Mouse (Mus musculus): ENCODE results near the gene Rhoh. TPM values are rescaled to one million over a fixed set of nuclear protein-coding genes. Genes with fewer than 3 reads are reported as not detected.

Gene Rhoh
- polyA plus RNA-seq, 1 experiment from 2014 or later, result 0.90 TPM

- Histone ChIP-seq H3K4me1 (ENCODE audit: insufficient read depth, low read depth, low read length) (no peaks in the 10 kb centered on the region), H3K9me3 (ENCODE audit: low read length) (no peaks in the 10 kb centered on the region), H3K4me3 (ENCODE audit: low read depth, low read length) (no peak overlapping the region), H3K27ac (ENCODE audit: low read length) (no peak overlapping the region), H3K36me3 (ENCODE audit: insufficient read depth, low read length) (no peaks in the 10 kb centered on the region), H3K27me3 (replicated peaks; ENCODE audit: insufficient read depth, low read length) (no peaks in the 10 kb centered on the region), H3K9ac (replicated peaks; ENCODE audit: low read depth) (no peak overlapping the region), H3K4me2 (replicated peaks; ENCODE audit: low read depth, low read length) (no peak overlapping the region)
- ATAC-seq (no peak), DNase-seq (ENCODE audit: low spot score) (no peak)
- 89% methylated on average over 3 of the region's 3 CpGs for WGBS
- TF ChIP-seq CTCF (IDR thresholded peaks at IDR 0.05) (no peak), EP300 (IDR thresholded peaks at IDR 0.05) (no peak)
Observed at GRCm38 (mm10) chr5:65846958-65847357, 14.1 kb upstream of the Rhoh start.

GRCm38 (mm10) chr5:65847656-65848055, 13.4 kb upstream of the Rhoh start:
- Histone ChIP-seq H3K27ac (ENCODE audit: low read length) (no peak overlapping the region), H3K27me3 (replicated peaks; ENCODE audit: insufficient read depth, low read length) (no peaks in the 10 kb centered on the region), H3K36me3 (ENCODE audit: insufficient read depth, low read length) (no peaks in the 10 kb centered on the region), H3K9ac (replicated peaks; ENCODE audit: low read depth) (no peak overlapping the region), H3K4me1 (ENCODE audit: insufficient read depth, low read depth, low read length) (no peaks in the 10 kb centered on the region), H3K9me3 (ENCODE audit: low read length) (no peaks in the 10 kb centered on the region), H3K4me3 (ENCODE audit: low read depth, low read length) (no peak overlapping the region), H3K4me2 (replicated peaks; ENCODE audit: low read depth, low read length) (no peak overlapping the region)
- 85% methylated on average over 7 of the region's 7 CpGs for WGBS
- DNase-seq (ENCODE audit: low spot score) (no peak), ATAC-seq (no peak)
- TF ChIP-seq CTCF (IDR thresholded peaks at IDR 0.05), result no peak
- TF ChIP-seq EP300 (IDR thresholded peaks at IDR 0.05), result no peak

- H3K36me3 ChIP-seq (ENCODE audit: insufficient read depth, low read length), result no peaks in the 10 kb centered on the region
- H3K9ac ChIP-seq (replicated peaks; ENCODE audit: low read depth), result no peak overlapping the region
- no peaks in the 10 kb centered on the region for H3K9me3 ChIP-seq (ENCODE audit: low read length)
- H3K4me2 ChIP-seq (replicated peaks; ENCODE audit: low read depth, low read length), result peak overlapping the region; percentile 17; the same call in 1 of the 2 replicates
- no peak overlapping the region for H3K4me3 ChIP-seq (ENCODE audit: low read depth, low read length)
- no peak overlapping the region for H3K27ac ChIP-seq (ENCODE audit: low read length)
- no peaks in the 10 kb centered on the region for H3K27me3 ChIP-seq (replicated peaks; ENCODE audit: insufficient read depth, low read length)
- WGBS, result 38% methylated on average over 11 of the region's 11 CpGs
- no peak for ATAC-seq
- H3K4me1 ChIP-seq (ENCODE audit: insufficient read depth, low read depth, low read length), result no peaks in the 10 kb centered on the region
- DNase-seq (ENCODE audit: low spot score), result peak; percentile 36
- TF ChIP-seq CTCF (IDR thresholded peaks at IDR 0.05), result no peak
- no peak for TF ChIP-seq EP300 (IDR thresholded peaks at IDR 0.05)
Observed at GRCm38 (mm10) chr5:65850765-65851164, 10.2 kb upstream of the Rhoh start.

- TF ChIP-seq CTCF (IDR thresholded peaks at IDR 0.05), result no peak
- no peak for TF ChIP-seq EP300 (IDR thresholded peaks at IDR 0.05)
- Histone ChIP-seq H3K27me3 (replicated peaks; ENCODE audit: insufficient read depth, low read length) (no peaks in the 10 kb centered on the region), H3K4me1 (ENCODE audit: insufficient read depth, low read depth, low read length) (no peaks in the 10 kb centered on the region), H3K4me2 (replicated peaks; ENCODE audit: low read depth, low read length) (no peak overlapping the region), H3K27ac (ENCODE audit: low read length) (no peak overlapping the region), H3K9me3 (ENCODE audit: low read length) (no peaks in the 10 kb centered on the region), H3K36me3 (ENCODE audit: insufficient read depth, low read length) (no peaks in the 10 kb centered on the region), H3K4me3 (ENCODE audit: low read depth, low read length) (no peak overlapping the region), H3K9ac (replicated peaks; ENCODE audit: low read depth) (no peak overlapping the region)
- DNase-seq (ENCODE audit: low spot score) (no peak), ATAC-seq (no peak)
- WGBS, result 69% methylated on average over 8 of the region's 8 CpGs
Observed at GRCm38 (mm10) chr5:65854786-65855191, 6.2 kb upstream of the Rhoh start.

- Histone ChIP-seq H3K4me2 (replicated peaks; ENCODE audit: low read depth, low read length) (no peak overlapping the region), H3K4me3 (ENCODE audit: low read depth, low read length) (no peak overlapping the region), H3K36me3 (ENCODE audit: insufficient read depth, low read length) (no peaks in the 10 kb centered on the region), H3K27ac (ENCODE audit: low read length) (no peak overlapping the region), H3K27me3 (replicated peaks; ENCODE audit: insufficient read depth, low read length) (no peaks in the 10 kb centered on the region), H3K9me3 (ENCODE audit: low read length) (no peaks in the 10 kb centered on the region), H3K4me1 (ENCODE audit: insufficient read depth, low read depth, low read length) (no peaks in the 10 kb centered on the region), H3K9ac (replicated peaks; ENCODE audit: low read depth) (no peak overlapping the region)
- TF ChIP-seq CTCF (IDR thresholded peaks at IDR 0.05), result no peak
- no peak for TF ChIP-seq EP300 (IDR thresholded peaks at IDR 0.05)
- WGBS, result 43% methylated on average over 3 of the region's 3 CpGs
- ATAC-seq (no peak), DNase-seq (ENCODE audit: low spot score) (no peak)
Observed at GRCm38 (mm10) chr5:65855571-65855970, 5.4 kb upstream of the Rhoh start.

GRCm38 (mm10) chr5:65856591-65857411, 4.2 kb upstream of the Rhoh start:
- ATAC-seq (no peak), DNase-seq (ENCODE audit: low spot score) (no peak)
- H3K4me3 ChIP-seq (ENCODE audit: low read depth, low read length), result no peak overlapping the region
- H3K9me3 ChIP-seq (ENCODE audit: low read length), result no peaks in the 10 kb centered on the region
- H3K4me2 ChIP-seq (replicated peaks; ENCODE audit: low read depth, low read length), result no peak overlapping the region
- no peaks in the 10 kb centered on the region for H3K27me3 ChIP-seq (replicated peaks; ENCODE audit: insufficient read depth, low read length)
- H3K9ac ChIP-seq (replicated peaks; ENCODE audit: low read depth), result no peak overlapping the region
- no peaks in the 10 kb centered on the region for H3K36me3 ChIP-seq (ENCODE audit: insufficient read depth, low read length)
- no peak for TF ChIP-seq CTCF (IDR thresholded peaks at IDR 0.05)
- TF ChIP-seq EP300 (IDR thresholded peaks at IDR 0.05), result no peak
- H3K27ac ChIP-seq (ENCODE audit: low read length), result no peak overlapping the region
- WGBS, result 78% methylated on average over 17 of the region's 17 CpGs
- H3K4me1 ChIP-seq (ENCODE audit: insufficient read depth, low read depth, low read length), result no peaks in the 10 kb centered on the region

Data from lung, postnatal 0 days (tissue).